Mouse (Mus musculus): ENCODE measurements around the gene Ino80b.

The Ino80b gene

DNA sequence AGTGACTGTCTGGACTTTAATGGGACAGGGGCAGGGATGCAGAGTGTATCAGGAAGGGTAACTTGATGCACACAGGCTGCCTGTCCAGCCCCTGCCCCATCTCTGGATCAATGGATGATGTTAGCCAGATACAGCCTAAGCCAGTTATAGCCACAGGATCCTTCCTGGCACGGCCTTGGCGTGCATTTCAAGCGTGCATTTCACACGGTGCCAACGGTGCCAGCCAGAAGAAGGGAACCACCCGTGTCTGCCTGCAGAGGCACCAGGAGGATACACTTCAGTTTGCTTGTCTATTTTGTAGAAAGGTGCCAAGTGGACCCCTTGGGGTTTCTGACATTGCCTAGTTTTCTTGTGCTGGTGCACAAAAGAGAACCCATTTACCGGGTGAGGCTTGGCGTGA lies 14.8 kb upstream of the Ino80b start:
- DNase-seq (ENCODE audit: low read depth), result no peak

DNA sequence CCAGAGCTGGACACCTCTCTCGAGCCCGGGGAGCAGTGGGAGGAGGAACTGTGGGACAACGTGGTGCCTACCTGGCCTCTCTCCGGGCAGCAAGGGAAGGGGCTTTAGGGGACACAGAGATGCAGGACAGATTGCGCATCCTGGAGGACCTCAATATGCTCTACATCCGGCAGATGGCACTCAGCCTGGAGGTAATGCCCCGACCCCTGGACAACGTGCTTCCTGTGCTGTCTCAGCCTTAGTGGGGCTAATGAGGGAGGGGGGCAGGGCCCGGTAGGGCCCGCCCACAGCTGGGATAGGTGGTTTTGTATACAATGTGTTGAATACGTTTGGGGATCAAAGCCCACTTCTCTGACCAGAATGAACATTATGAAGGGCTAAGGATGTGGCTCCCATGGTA lies 12.8 kb upstream of the Ino80b start:
- peak; percentile 40 for DNase-seq (ENCODE audit: low read depth)

DNA sequence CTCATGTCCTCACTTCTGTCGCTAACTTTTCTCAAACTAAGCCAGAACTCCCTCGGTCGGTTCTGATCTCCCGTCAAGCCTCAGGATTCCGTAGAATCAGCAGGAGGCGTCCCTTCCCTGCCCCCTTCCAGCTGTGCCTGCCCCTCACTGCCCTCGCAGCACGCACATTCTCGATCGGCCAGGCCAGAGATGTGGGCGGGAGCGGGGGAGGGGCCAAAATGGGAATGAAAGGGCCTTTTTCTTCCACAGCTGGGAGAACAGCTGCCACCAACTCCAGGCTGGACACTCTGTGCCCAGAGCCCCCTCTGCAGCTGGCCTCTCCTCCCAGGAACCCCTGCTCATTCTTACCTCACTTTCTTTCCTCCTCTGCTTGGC lies 12.3 kb upstream of the Ino80b start:
- no peak for DNase-seq (ENCODE audit: low read depth)

DNA sequence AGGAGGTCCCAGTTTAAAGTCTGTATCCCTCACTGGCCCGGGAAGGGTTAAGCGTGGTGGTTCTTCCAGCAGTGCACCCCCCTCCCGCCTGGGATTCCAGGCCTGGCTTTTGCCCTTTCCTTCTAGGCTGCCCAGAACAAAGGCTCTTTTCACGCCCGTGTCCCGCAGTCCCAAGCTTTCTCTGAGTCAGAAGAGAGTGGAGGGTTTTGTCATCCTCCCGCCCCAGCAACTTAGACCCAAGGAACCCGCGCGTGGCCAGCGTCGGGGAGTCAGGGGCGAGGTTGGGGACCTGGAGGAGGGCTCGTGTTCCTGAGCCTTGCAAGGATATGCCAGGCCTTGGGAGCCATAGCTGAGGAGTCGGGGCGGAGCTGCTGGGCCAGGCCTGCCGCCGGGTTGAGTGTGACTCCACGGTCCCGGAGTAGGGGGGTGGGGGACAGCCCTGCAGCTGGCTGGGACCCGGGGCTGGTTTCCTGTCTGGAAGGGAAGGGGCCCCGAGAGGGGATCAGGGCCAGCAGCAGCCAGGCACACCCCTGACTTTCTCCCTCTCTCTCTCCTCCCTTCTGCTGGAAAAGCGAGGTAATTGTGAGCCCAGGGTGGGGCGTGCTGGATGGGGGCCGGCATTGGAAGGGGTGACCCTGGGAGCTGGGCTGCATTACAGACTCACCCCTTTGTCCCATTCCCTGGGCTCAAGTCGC lies 11.8 kb upstream of the Ino80b start:
- DNase-seq (ENCODE audit: low read depth), result no peak

DNA sequence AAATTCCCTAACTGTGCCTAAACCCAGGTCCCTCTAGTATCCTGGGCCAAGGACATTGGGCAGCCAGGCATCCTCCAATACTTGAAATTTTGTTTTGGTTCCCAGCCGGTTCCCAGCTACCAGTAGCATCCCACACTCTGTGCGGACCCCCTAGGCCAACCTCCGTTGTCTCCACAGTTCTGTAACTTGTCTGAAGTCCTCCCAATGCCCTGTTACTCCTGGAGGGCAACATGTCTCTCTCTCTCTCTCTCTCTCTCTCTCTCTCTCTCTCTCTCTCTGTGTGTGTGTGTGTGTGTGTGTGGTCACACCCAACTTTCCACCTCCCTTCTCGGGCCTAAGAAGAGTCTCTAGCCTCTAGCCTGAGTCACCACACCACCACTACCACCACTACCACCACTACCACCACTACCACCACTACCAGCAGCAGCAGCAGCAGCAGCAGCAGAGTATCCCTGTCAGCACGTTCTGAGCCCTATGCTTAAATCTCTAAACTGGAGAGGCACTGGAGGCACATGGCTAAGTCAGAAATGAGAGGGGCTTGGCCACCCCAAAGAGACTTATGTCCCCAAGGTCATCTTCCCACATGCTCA lies 11.2 kb upstream of the Ino80b start:
- no peak for DNase-seq (ENCODE audit: low read depth)

DNA sequence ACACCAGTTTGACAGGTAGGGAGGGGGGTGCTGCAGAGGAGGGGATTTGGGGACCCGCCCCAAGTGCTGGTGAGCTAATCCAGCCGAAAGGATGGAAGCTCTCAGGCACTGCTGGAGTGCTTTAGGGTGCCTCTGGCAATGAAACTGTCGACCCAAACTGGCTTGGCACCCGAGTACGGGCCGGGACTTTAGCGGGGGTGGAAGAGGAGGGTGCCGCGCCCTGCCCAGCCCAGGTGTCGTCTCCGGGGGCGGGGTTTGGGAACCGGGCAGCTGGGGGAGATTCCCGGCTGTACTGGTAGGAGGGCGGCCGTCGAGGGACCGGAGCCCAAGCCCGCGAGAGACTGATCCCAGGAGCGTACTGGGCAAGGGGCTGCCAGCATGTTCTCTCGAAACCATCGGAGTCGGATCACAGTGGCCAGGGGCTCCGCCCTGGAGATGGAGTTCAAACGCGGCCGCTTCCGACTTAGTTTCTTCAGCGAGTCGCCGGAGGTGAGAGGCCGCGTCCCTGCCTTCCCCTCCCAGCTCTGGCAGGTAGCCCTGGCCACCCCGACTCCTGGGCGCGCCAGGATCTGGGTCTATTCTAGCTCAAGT lies 10.4 kb upstream of the Ino80b start:
- DNase-seq (ENCODE audit: low read depth), result peak; percentile 36

DNA sequence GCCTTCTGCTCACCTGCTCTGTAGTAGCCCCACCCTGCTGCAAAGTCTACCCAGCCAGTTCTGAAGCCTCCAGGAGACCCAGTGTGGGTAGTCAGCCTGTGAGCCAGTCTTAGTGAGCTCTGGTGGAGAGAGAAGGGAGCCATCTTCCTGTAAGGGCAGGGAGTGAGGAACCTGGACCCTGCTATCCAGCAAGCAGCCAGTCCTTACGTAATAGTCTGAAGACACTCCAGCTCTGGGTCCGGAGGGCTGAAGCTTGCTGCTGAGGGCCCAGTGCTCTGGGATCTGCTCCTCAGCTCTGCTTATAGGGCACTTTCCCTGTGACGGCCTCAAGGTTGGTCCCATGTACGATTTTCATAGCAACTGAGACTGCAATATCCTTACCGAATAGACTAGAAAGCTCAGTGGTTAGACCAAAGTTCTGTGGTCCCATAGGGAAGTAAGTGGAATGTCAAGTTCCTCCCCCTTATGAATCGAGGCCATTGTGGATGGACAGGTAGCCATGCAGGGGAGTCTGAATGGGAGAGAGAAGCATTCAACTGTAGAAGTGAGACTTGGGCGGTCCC lies 9.8 kb upstream of the Ino80b start, which contains the start of gene Rtkn:
Rtkn (plus strand) TSS at position 513 of the 563 bp plus-strand sequence.
- no peak for DNase-seq (ENCODE audit: low read depth)

DNA sequence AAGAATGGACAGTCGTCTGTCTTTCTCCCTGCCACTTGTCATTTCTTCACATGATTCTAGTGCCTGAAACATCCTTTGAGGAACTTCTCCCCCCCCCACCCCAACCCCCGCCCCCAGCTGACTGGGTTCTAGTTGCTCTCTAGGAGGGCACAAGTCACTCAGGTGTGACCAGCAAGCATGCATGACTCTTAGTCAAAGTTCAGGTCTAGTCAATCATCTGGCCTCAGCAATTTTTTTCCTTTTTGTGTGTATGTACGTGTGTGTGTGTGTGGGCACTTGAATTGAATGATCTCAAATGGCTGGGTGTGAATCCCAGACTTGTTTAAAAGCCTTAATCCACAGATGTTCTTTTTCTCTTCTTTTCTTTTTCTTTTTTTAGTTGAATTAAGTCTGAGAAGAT lies 9.0 kb upstream of the Ino80b start:
- no peak for DNase-seq (ENCODE audit: low read depth)

DNA sequence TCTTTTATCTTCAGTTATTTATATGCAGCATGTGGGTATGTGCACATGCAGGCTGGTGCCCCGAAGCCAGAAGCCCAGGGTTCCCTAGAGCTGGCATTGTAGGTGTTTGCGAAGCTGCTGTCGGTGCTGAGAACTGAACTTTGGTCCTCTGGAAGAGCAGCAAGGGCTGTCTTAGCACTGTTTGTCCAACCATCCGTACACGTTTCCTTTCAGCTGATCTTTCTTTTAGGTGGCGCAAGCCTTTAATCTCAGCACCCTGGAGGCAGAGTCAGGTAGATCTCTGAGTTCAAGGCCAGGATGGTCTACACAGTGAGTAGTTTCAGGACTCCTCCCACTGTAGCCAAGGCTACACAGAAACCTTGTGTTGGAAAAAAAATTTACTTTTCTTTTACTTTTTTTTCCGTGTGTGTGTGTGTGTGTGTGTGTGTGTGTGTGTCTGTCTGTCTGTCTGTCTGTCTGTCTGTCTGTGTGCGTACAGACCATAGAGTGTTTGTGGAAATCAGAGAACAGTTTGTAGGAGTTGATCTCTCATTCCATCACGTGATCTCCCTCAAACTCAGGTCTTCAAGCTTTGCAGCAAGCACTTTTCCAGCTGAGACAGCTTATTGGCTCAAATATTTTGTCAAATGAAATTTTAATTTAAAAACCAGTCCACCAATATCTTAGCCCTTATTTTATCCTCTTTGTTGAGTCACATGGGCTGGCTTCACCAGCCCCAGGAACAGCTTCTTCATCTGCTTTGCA lies 7.1 kb upstream of the Ino80b start:
- no peak for DNase-seq (ENCODE audit: low read depth)

DNA sequence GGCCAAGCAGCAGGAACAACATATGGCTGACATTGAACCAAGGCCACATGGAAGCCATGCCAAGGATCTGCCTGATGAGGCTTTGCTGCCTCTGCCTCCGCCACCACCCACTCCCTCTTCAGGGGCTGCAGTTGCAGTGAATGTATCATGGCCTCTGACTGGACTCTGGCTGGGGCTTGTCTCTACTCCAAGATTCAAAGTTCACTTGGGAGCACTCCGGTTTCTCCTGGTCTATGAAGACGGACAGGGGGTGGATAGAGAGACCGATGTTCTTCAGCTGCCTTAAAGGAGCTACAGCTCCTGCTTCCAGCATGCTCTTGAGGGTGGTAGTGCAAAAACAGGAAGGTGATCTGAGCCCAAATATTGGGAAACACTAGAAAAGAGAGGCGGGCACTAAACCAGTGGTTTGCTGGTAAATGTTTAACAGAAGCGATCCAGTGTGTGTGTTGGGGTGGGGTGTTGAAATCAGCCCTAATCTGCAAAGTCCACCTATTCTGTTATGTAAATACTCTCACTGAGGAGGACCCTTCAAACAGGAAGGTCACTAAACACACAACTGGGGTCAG lies 6.3 kb upstream of the Ino80b start:
- no peak for DNase-seq (ENCODE audit: low read depth)

DNA sequence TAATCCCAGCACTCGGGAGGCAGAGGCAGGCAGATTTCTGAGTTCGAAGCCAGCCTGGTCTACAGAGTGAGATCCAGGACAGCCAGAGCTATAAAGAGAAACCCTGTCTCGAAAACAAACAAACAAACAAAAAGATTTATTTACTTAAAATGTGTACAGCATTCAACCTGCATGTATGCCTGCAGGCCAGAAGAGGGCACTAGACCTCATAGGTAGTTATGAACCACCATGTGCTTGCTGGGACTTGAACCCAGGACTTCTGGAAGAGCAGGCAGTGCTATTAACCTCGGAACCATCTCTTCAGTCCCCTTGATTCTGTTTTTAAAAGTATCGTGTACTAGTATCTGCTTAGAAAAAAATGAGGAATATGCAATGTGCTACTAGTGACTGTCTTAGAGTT lies 2.2 kb upstream of the Ino80b start:
- peak; percentile 30 for DNase-seq (ENCODE audit: low read depth)

DNA sequence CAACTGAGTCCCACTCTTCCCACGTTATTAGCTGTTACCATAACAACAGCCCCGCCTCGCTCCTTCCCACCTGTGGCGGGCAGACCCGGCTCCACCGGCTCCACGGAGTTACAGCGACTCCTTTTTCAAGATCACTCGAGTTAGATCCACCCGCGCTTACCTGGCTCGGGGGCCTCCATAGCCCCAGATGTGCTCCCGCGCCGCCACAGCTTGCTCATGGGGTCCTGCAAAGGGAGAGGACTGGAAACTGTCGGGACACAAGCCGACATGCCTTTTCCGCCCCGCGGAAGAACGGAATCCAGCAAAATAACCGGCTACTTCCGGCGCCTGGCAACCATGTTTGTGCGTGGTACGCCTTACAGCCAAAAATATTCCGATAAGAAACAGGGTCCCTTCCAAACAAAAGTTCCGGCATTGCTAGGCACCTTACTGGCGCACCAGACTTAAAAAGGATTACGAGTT lies 349 bp downstream of the Ino80b start:
- peak; percentile 98 for DNase-seq (ENCODE audit: low read depth)

DNA sequence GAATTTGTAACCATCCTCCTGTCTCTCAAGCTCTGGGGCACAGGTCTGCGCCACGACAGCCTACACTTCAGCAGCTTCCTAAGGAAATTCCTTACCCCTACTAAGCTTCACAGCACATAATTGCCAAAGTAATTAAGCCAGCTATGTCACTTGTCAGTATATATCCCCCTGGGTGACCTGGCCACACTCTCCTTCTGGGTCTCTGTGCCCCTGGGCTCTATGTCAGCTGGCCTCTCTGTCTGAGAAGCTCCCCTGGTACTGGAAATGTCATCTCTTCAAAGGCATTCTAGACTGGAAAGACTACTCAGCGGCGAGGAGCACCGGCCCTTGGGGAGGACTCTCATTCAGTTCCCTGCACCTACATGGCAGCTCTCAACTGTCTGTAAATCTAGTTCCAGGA lies 2.3 kb downstream of the Ino80b start:
- DNase-seq (ENCODE audit: low read depth), result no peak

DNA sequence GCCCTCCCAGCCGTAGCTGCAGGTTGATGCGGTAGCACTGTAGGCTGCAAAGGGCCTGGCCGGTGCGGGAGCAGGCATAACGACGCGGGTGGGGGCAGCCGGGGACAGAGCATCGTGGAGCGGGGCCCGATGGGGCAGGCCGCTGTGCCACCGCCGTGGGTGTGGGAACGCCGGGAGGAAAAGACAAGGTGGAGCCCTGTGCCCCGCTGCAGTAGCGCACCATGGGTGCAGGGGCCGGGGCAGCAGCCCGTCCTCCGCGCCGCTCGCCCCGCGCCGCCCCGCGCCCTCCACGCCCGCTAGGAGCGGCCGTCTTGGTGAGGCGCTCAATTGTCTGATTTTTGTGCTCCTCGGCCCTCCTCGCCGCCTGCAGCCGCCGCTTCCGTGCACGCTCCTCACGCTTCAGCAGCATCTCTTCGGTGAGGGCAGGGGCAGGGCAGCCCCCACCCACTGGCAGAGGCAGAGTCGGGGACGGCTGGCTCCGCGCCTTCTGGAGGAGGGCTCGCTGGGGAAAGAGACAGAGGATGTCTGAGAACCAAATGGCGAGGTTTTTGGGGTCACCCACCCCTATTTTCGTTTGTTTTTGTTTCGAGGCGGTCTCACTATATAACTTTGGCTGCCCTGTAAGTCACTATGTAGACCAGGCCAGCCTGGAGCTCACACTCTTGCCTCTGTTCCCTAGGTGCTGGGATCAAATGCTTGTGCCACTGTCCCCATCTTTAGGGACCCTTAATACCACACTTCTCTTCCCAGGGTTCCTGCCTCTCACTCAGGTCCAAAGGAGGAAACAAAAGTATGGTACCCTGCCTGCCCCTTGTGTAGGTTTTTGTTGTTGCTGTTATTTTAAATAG lies 3.1 kb downstream of the Ino80b start:
- DNase-seq (ENCODE audit: low read depth), result peak; percentile 23

DNA sequence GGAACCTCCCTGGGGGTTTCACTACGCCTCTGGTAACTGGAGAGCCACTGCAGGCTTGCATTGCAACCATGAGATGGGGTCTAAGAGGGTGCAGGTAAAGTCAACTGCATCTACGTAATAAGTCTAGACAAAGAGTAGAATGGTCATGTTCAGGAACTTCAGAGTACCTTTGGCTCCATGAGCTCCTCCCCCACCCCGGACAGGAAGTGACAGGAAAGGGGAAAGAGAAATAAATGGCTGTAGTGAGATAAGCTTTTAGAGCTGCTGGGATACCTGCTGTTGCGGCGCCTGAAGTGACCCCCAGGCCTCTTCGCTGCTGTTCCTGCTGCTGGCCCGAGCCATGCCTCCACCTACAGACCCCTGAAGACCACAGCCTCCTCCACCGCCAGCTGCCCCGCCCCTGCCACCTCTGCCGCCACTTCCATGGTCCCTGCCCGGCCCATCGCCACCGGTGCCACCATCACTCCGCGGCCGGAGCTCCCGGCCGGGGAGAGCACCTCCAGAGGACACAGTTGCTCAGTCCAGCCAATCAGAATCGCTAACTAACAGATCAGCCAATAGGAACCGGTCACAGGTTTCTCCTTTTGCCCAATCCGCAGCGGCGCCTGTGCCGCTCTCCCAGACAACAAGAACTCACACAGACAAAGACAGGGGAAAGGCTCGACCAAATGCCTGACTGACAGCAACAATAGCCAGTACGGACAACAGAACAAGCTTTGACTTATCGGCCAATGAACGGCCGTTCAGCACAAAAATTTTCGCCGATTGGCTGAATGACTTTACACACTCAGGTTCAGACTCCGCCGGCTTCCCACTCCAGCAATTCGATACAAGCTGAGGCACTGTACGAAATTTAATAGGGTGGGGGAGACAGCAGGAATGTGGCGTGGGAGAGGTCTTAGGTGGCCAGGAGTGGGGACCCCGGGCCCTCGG lies 4.0 kb downstream of the Ino80b start, which contains the start of gene Wbp1:
Wbp1 (minus strand) TSS at position 630 of the 933 bp plus-strand sequence.
- peak; percentile 98 for DNase-seq (ENCODE audit: low read depth)

DNA sequence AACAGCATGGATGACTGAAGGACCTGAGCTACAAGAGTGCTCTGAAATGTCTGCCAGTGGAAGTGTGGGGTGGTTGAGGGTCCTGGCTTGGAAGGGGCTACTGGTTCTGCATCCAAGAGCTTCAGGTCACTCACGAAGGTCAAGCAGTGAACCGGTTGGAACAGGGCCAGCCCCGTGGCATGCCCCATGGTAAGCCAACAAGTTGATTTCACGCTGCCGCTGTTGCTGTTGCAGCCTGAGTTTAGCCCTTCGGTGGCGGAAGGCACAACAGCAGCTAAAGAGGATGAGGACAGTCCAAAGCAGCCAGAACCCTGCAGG lies 5.5 kb downstream of the Ino80b start:
- DNase-seq (ENCODE audit: low read depth), result no peak

DNA sequence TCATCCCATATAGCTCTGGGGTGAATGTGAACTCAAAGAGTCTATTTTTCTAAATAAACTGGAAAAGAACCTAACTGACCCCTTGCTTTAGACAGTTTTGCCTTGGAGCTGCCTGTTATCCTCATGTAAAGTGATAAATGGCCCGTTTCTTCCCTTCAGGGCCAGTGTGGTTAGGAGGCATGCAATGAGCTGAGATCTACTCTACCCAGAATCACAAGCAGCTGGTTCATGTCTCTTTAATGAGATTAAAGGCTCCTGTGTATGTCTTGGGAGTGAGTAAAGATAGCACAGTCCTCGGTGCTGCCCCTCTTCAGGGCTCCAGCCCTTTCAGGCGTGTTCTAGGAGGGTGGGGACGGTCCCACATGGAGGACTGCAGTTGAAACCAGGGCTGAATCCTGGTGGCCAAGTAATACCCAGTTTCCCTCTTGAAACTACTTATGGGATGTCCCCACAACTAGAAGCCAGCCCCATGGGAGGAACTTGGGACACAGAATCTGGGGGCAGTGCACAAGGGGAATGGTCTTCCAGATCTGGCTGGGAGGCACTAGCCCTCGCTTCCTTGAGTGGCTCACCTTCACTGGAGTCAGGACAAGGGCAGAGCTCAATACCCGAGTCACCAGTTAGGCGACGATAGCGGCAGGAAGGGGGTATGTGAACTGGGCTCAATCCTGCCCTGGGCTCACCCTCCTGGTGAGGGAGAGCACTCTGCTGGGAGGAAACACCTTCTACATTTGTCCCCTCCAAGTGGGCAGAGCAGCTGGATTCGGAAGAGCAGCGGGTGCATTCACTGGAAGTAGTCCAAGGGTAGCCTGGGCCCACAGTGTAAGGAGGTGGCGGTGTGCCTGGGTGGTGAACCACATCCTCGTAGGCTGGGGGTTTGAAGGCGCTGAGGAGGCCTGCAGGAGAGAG lies 6.2 kb downstream of the Ino80b start:
- DNase-seq (ENCODE audit: low read depth), result peak; percentile 32

DNA sequence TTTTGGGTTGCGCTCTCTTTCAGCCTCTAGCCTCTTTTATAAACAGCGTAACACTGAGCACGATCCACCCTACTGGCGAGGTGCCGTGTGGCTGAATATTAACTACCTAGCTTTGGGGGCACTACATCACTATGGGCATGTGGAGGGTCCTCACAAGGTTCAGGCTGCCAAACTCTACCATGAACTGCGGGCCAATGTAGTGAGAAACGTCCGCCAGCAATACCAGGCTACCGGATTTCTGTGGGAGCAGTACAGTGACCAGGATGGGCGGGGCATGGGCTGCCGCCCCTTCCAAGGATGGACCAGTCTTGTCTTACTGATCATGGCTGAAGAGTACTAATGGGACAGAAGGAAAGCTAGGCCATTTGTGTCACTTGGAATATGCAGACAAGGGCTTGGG lies 6.9 kb downstream of the Ino80b start:
- no peak for DNase-seq (ENCODE audit: low read depth)

DNA sequence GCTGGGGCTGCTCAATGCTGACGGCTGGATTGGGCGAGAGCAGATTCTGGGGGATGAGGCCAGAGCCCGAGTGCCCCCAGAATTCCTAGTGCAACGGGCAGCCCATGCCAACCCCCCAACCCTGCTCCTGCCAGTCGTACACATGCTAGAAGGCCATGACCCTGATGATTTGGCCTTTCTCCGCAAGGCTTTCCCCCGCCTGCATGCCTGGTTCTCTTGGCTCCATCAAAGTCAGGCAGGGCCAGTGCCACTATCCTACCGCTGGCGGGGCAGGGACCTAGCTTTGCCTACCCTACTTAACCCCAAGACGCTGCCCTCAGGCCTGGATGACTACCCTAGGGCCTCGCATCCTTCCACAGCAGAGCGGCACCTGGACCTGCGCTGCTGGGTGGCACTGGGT lies 7.6 kb downstream of the Ino80b start:
- DNase-seq (ENCODE audit: low read depth), result no peak
